Mouse (Mus musculus): Measurements from ENCODE around the gene Neurog3.

DNA sequence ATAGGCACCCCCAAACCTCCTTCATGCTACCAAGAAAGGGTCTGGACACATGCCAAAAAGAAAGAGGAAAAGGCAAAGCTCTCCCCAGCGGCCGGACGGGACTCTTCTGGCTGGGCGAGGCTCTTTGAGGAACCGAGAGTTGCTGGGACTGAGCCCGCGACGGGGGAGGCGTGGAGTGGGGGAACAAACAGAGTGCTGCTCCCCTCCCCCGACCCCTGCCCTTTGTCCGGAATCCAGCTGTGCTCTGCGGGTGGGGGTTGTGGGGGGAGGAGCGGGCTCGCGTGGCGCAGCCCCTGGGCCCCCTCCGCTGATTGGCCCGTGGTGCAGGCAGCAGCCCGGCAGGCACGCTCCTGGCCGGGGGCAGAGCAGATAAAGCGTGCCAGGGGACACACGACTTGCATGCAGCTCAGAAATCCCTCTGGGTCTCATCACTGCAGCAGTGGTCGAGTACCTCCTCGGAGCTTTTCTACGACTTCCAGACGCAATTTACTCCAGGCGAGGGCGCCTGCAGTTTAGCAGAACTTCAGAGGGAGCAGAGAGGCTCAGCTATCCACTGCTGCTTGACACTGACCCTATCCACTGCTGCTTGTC is at the start of gene Neurog3:
- TF ChIP-seq CTCF (IDR thresholded peaks at IDR 0.05; ENCODE audit: extremely low read depth, insufficient read depth, insufficient read length, insufficient replicate concordance), result no peak
- no peak for TF ChIP-seq POLR2A (IDR thresholded peaks at IDR 0.05; ENCODE audit: low read depth, low read length)

Measured in spleen, adult 2 months (tissue).